Mouse (Mus musculus): ENCODE measurements around the gene Thap2.

DNA sequence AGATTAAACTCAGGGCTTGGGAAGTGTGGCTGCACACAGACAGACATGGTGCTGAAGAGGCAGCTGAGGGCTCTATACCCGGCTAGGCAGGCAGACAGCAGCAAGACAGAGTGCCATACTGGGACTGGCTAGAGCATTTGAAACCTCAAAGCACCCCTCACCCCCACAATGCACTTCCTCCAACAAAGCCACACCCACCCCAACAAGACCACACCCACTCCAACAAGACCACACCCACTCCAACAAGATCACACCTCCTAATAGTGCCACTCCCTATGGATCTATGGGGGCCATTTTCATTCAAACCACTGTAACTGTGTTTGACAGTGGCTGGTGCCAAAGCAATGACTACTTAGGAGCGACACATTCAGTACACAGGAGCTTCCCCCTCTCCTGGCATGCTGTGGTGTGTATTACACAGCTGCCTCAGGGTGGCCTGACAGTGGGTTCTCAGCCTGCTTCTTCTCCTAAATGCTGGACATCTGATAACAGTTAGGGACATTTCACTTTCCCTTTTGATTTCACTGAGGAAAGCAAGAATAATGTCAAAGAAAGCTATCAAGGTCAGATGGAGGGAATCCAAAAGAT is 33.3 kb downstream of the Thap2 start:
- TF ChIP-seq POLR2A (IDR thresholded peaks at IDR 0.05; ENCODE audit: extremely low read depth, insufficient read depth, low read length) (no peak), CTCF (IDR thresholded peaks at IDR 0.05; ENCODE audit: extremely low read depth, insufficient read depth, low read length) (no peak)

Measured in cortical plate, adult 2 months (tissue).